Mouse (Mus musculus) lung, postnatal 4 days (tissue): ENCODE results near the gene Mob1b.
A peak's percentile ranks its signal among the peaks of the same experiment; 100 is the strongest.

Experiments
- DNase-seq, 2 experiments: peaks; one replicate each; pipeline ENCODE4 v3.0.0; 2021

The Mob1b gene

GRCm38 (mm10) chr5:88720116-88721002 is at the start of gene Mob1b:
Gene Mob1b (plus strand): TSS chr5:88720855.
- DNase-seq = peak; percentile 98

- DNase-seq = peak in 1 of 2 experiments; percentile 58
Measured at GRCm38 (mm10) chr5:88674703-88675442, 45.8 kb upstream of the Mob1b start.

- peak; percentile 94 to 96 for DNase-seq
Measured at GRCm38 (mm10) chr5:88675443-88676387, 44.9 kb upstream of the Mob1b start, which contains the start of gene Grsf1. Gene Grsf1 (minus strand): TSS chr5:88676171.

DNA sequence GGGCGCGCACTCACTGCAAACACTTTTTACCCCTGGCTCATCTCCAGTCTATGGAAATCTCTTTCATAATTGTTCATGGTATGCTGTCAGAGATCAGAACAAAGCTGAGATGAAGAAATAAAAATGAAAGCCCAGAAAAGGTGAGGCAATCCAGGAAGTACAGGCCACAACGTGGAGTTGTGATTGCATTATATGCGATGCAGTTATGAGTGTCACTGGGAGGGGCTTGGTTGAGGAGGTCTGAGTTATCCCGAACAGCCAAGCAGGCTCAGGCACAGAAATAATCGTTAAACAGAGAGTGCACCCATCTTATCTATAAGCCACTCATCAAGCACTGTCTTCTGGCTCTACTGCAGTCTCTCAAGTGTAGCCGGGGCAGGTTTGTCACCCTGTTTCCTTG is 41.7 kb upstream of the Mob1b start:
- no peak for DNase-seq

- no peak for DNase-seq
Measured at GRCm38 (mm10) chr5:88679341-88679740, 41.3 kb upstream of the Mob1b start.

DNA sequence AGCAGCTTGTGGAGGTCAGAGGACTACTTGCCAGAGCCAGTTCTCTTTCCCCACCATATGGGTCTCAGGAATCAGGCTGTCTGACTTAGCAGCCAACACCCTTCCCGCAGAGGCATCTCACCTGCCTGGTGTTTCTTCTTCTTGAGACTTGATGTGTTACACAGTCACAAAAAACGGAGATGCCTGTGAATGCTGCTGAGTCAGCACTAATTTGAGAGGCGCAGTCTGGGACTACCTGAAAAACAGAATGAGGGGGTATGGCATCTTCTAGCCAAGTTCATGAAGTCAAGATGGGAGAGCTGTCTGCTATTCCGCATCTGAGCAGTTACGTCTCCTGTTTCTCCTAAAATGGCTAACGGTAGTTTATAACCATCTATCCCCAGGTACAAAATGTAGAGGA is 40.1 kb upstream of the Mob1b start:
- no peak for DNase-seq

- no peak for DNase-seq
Measured at GRCm38 (mm10) chr5:88683706-88684105, 36.9 kb upstream of the Mob1b start.

DNA sequence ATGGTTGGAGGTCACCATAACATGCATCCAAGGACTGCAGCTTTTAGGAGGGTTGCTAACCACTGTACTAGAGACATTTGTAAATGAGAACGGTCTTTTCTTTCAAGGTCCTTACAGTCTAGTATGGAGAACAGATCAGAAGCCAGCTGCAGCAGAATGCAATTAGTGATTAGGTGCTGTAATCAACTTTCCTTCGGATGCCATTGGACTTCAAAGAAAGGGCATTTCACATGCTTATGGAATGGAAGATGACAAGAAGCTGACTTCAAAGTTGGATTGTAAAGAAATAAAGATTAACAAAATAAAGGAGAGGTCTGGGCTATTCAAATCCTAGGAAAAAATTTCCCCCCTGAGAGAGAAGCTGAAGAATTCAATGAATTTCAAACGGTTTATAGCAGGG is 36.4 kb upstream of the Mob1b start:
- DNase-seq = no peak

GRCm38 (mm10) chr5:88685306-88685705 is 35.3 kb upstream of the Mob1b start:
- DNase-seq = no peak

- no peak for DNase-seq
Measured at GRCm38 (mm10) chr5:88685745-88686299, 34.8 kb upstream of the Mob1b start.

GRCm38 (mm10) chr5:88687996-88688406 is 32.7 kb upstream of the Mob1b start:
- no peak for DNase-seq

DNA sequence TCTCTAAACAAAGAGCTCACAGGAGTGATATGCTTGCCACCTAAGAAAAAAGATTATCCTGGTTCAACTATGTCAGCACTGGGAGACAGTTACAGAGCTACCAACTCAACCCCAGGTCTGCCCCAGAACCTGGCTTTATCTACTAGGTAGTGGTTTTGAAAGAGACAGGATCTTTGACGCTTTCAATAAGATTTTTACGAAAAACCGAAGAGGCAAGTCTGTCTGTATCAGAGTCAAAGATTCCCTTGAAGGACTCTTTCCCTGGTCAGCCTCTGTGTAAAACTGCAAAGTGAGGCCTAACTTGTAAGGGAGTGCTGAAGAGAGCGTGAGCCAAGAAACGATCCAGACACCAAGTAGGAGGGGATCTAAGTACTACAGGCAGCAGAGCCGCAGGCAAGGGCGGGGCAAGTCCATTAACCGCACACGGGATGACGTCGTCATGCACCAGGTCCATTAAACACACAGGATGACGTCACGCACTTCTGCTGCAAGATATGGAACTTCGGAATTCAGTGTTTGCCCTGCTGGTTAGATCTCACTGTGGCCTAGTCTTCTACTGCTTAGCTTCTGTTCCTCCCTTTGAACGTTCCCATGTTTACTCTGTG is 32.0 kb upstream of the Mob1b start:
- DNase-seq = peak in 1 of 2 experiments; percentile 24

DNA sequence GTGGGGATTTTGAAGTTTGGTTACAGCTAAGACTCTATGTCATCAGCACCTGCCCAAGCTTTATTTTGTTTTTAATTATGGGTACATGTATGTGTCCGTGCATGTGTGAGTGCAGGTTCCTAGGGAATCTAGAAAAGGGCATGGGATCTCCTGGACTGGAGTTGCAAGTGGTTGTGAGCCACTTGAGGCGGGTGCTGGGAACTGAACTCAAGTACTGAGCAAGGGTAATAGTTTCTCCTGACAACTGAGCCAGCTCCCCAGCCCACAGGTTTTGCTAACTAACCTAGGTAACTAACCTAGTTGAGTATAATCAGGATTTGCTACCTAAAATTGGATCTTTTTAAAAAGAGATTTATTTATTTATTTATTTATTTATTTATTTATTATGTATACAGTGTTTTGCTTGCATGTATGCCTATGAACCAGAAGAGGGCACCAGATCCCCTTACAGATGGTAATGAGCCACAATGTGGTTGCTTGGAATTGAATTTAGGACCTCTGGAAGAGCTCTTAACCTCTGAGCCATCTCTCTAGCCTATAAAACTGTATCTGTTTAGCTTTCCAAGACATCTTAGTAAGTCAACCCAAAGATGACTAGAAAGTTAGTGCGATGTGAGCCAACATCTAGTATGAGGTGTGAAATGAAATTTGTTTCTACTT is 31.2 kb upstream of the Mob1b start:
- no peak for DNase-seq

GRCm38 (mm10) chr5:88690681-88691505 is 29.8 kb upstream of the Mob1b start:
- no peak for DNase-seq

DNA sequence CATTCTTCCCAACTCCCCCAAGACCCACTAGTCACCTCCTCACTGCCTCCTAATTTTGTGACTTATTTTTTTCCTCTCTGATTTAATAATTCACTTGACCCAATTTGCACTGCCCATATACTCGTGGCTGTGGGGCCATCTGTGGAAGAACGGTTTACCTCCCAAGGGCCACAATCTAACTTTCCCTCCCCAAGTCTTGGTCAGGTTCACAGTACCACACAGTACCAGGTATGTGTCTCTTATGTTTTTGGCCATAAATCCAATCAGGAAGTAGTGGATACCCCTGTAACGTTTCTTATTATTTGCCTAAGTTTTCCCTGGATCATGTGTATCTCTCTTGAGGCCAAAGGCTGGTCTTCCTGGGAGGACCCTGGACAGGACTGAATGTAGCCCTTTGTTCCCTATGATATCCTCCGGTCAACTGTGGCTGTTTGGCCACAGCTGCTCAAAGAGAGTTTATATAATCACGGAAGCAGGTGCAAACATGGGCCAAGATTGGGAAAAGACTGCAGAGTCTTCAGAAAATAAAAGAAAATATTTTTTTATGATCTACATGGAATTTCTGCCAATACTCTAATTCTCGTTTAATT is 29.1 kb upstream of the Mob1b start:
- no peak for DNase-seq

DNA sequence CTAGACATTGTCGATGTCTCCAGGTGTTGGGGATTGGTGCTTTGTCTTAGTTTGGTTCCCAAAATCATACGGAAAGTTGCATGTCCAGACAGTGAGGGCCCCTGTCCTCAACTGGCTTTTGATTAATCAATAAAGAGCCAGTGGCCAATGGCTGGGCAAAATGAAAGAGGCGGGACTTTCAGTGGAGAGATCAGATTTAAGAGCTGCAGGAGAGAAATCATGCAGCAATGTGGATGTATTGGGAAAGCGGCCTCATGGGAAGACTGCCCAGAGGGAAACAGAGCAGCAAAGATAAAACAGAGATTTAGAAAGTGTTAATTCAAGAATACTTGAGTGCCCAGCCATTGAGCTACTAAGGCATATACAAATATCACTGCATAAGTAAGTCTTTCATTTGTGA is 28.1 kb upstream of the Mob1b start:
- no peak for DNase-seq

- DNase-seq = no peak
Measured at GRCm38 (mm10) chr5:88693057-88693456, 27.6 kb upstream of the Mob1b start.

GRCm38 (mm10) chr5:88697291-88697690 is 23.4 kb upstream of the Mob1b start:
- DNase-seq = no peak

DNA sequence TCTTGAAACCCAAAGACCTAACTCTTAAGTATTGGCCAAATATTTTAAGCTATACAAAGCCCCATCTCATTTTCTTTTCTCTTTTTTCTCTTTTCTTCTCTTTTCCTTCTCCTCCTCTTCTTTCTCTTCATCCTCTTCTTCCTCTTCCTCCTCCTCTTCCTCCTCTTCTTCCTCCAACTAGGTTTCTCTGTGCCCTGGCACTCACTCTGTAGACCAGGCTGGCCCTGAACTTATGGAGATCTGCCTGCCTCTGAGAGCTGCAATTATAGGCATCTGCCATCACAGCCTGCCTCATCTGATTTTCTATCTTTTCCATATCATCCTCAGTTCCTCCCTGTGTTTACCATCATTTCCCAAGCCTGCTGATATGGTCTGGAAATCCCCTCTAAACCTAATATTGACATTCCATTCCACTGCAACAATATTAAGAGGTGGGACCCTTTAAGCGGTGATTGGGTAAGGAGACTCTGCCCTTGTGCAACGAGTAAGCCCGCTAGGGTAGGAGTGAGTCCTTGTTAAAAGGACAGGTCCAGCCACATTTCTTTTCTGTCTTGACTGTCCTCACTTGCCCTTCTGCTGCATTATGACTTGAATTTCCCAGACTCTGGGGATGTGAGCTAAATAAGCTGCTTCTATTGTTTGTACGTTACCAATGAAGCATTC is 21.3 kb upstream of the Mob1b start:
- no peak for DNase-seq

DNA sequence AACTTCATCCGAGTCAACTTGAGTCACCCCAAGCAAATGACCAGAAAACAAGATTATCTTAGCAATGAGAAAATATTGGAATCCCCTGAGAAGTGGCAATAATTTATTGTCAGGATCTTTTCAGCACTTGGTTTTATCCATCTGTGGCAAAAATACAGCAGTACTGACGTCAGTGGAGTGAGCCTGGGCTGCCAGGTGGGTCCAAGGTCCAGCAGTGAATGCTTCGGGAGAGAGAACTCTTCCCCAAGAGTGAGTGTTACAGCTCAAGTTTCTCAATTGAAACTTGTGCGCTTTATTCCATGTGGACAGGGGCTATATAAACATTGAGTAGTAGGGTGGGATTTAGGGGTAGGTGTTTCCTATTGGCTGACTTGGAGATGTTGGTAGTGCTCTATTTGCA is 18.6 kb upstream of the Mob1b start:
- DNase-seq = no peak
